Mouse (Mus musculus) lung, adult 2 months (tissue): ENCODE measurements around the gene Ciz1. TPM values are rescaled to one million over a fixed set of nuclear protein-coding genes. Genes with fewer than 3 reads are reported as not detected.

Experiments used
- DNase-seq: peaks from one replicate; pipeline ENCODE4 v3.0.0; 2022
- H3K4me1 ChIP-seq: fragments of 200-500 bp; 2 replicates; pipeline ENCODE4 v1.6.1; 2011; ENCODE audit warnings: low read length; ENCODE audit not compliant: control insufficient read depth, insufficient read depth
- H3K4me3 ChIP-seq: fragments of 200-500 bp; replicated peaks from 2 replicates; pipeline ENCODE3; 2011; ENCODE audit warnings: low read depth, mild to moderate bottlenecking, control low read depth, low read length; ENCODE audit errors: extremely low read depth
- CTCF ChIP-seq: fragments of 200-500 bp; IDR thresholded peaks from 2 replicates; pipeline ENCODE4 v1.5.1; 2011; ENCODE audit warnings: mild to moderate bottlenecking, low read length, control low read depth; ENCODE audit not compliant: insufficient read depth
- POLR2A ChIP-seq: fragments of 200-500 bp; IDR thresholded peaks from 2 replicates; pipeline ENCODE4 v1.6.1; 2011; ENCODE audit warnings: low read depth, mild to moderate bottlenecking, control low read depth, low read length, borderline replicate concordance; ENCODE audit errors: extremely low read depth
- WGBS: fragments of 180-500 bp; shearing (Covaris S2); methylation state at CpG from one replicate; pipeline ENCODE4 v1.1.7; 2018; 5-methylcytosine and 5-hydroxymethylcytosine counted together
- polyA plus RNA-seq: library from polyadenylated mRNA; depleted of rRNA; stranded (reverse); fragments of >200 nt; gene quantifications from 2 replicates; pipeline ENCODE4 v1.2.3, GENCODE M21; 2012

Gene Ciz1
- polyA plus RNA-seq, 1 experiment: 237 TPM

- no peak for TF ChIP-seq POLR2A
- DNase-seq: no peak
- H3K4me3 ChIP-seq: peak overlapping the region; percentile 58
- peaks cover 5% of the 10 kb centered on the region; the same call in 1 of the 2 replicates for H3K4me1 ChIP-seq
- whole genome bisulfite sequencing: 63% methylated on average over 14 of the region's 14 CpGs
These were observed 33.2 kb upstream of the Ciz1 start for GRCm38 (mm10) chr2:32318709-32319585.

- H3K4me3 ChIP-seq: no peak overlapping the region
- H3K4me1 ChIP-seq: peaks cover 5% of the 10 kb centered on the region; the same call in 1 of the 2 replicates
- WGBS: 33% methylated on average over 9 of the region's 9 CpGs
- no peak for DNase-seq
- TF ChIP-seq CTCF (no peak), POLR2A (no peak)
These were observed 32.2 kb upstream of the Ciz1 start for GRCm38 (mm10) chr2:32319586-32320580.

DNA sequence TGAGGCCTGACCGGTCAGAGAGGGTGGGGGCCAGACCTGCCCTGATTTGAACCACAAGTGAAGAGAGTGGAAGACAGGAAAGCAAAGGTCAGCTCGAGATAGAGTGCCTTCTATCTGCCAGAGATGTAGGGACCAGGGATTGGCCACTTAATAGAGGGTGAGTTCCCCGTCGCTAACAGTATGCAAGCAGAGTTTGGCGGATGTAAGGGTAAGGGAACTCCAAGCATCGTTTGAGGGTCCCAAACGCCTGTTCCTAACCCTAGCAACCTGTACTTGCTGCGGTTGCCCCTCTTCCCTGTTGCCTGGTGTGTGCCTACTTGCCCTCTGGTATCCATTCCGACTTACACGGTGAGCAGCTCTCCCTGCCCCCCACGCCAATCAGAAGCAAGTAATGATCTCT, 31.4 kb upstream of the Ciz1 start:
- peaks cover 3% of the 10 kb centered on the region; the same call in 1 of the 2 replicates for H3K4me1 ChIP-seq
- no peak for DNase-seq
- no peak overlapping the region for H3K4me3 ChIP-seq
- 68% methylated on average over 11 of the region's 11 CpGs for WGBS
- TF ChIP-seq POLR2A: no peak
- no peak for TF ChIP-seq CTCF

GRCm38 (mm10) chr2:32321591-32322298, 30.4 kb upstream of the Ciz1 start:
- TF ChIP-seq POLR2A: no peak
- no peak for TF ChIP-seq CTCF
- no peak for DNase-seq
- H3K4me3 ChIP-seq: no peak overlapping the region
- WGBS: 60% methylated on average over 9 of the region's 9 CpGs
- peaks cover 2% of the 10 kb centered on the region; the same call in 1 of the 2 replicates for H3K4me1 ChIP-seq

- Histone ChIP-seq H3K4me1 (peaks cover 2% of the 10 kb centered on the region; the same call in 1 of the 2 replicates), H3K4me3 (no peak overlapping the region)
- no peak for TF ChIP-seq CTCF
- no peak for TF ChIP-seq POLR2A
- DNase-seq: no peak
- 84% methylated on average over 7 of the region's 7 CpGs for WGBS
These were observed 29.1 kb upstream of the Ciz1 start for GRCm38 (mm10) chr2:32322754-32323741.

- Histone ChIP-seq H3K4me3 (no peak overlapping the region), H3K4me1 (peaks cover 2% of the 10 kb centered on the region; the same call in 1 of the 2 replicates)
- no peak for TF ChIP-seq POLR2A
- TF ChIP-seq CTCF: no peak
- no peak for DNase-seq
- WGBS: 60% methylated on average over 4 of the region's 4 CpGs
These were observed 27.8 kb upstream of the Ciz1 start for GRCm38 (mm10) chr2:32324322-32324721.

GRCm38 (mm10) chr2:32325342-32325741, 26.8 kb upstream of the Ciz1 start:
- no peak for TF ChIP-seq POLR2A
- no peak for TF ChIP-seq CTCF
- Histone ChIP-seq H3K4me1 (peaks cover 2% of the 10 kb centered on the region; the same call in 1 of the 2 replicates), H3K4me3 (no peak overlapping the region)
- DNase-seq: no peak
- WGBS: 24% methylated on average over 7 of the region's 7 CpGs

DNA sequence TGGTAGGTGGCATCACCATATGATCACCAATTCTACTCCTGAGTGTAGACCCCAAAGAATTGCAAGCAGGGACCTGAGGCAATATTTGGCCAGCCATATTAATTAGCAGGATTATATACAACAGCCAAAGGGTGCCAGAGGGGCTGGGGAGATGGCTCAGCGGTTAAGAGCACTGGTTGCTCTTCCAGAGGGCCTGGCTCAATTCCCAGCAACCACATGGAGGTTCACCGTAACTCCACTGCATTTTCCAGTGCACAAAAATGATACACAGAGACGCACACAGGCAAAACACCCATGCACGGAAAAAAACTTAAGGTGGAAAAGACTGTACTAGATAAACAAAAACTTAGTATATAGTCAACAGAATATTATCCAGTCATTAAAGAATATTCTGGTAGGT, 24.9 kb upstream of the Ciz1 start:
- no peak for TF ChIP-seq POLR2A
- no peak for TF ChIP-seq CTCF
- DNase-seq: no peak
- no peaks in the 10 kb centered on the region for H3K4me1 ChIP-seq
- no peak overlapping the region for H3K4me3 ChIP-seq
- WGBS: 71% methylated on average over 4 of the region's 4 CpGs
